Mouse (Mus musculus) cerebellum, adult 9-10 months (tissue): ENCODE measurements at regions not wholly inside any gene's neighbourhood (a gene's known extent, or its start where the extent isn't known, plus 50 kb on each side); places are given as distances from the start of the nearest gene placed in this dataset.
A peak's percentile ranks its signal among the peaks of the same experiment; 100 is the strongest.

Experiments used
- DNase-seq: peaks from one replicate; pipeline ENCODE4 v3.0.0; 2022

DNA sequence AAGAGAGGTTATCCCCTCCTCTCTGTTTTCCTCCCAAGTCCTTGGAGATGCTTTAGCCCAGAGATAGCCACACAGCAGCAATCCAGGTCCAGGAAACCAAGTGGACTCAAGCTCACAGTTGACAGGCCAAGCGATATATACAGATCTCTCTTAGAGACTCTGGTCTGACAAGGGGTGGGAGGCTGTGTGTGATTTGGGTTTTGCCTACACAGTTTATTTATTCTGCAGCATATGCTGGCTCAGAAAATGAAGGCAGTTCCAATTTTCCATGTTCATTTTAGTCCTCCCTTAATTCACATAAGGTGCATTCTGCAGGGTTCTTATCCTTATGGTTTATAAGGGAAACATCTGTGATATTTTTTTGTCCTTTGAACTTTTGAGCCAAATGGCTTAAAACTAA is 595.0 kb upstream of the Apob start:
- no peak for DNase-seq

GRCm38 (mm10) chr12:7403800-7404199 is 573.6 kb upstream of the Apob start:
- no peak for DNase-seq

- DNase-seq: no peak
Observed at GRCm38 (mm10) chr12:7411810-7412209, 565.6 kb upstream of the Apob start.

- DNase-seq: no peak
Observed at GRCm38 (mm10) chr12:7420276-7420675, 557.2 kb upstream of the Apob start.

- DNase-seq: no peak
Observed at GRCm38 (mm10) chr12:7421826-7422540, 555.5 kb upstream of the Apob start.

DNA sequence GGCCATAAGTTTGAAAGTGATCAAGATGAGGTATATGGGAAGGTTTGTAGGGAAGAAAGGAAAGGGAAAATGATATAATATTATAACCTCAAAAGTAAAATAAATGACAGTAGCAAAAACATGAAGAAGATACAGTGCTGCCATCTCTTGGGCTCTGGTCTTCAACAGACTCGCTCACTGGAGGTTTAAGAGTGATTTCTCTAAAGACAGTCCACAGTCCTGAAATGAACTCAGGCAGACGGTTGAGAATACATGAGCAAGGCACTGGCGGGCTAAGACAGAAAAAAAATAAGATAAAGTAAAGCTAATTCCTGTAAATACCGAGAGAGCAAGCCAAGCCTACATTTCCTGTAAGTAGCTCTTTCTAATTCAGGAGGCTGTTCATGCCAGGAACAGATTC is 546.5 kb upstream of the Apob start:
- DNase-seq: no peak

GRCm38 (mm10) chr12:7445238-7445637 is 532.2 kb upstream of the Apob start:
- DNase-seq: no peak

DNA sequence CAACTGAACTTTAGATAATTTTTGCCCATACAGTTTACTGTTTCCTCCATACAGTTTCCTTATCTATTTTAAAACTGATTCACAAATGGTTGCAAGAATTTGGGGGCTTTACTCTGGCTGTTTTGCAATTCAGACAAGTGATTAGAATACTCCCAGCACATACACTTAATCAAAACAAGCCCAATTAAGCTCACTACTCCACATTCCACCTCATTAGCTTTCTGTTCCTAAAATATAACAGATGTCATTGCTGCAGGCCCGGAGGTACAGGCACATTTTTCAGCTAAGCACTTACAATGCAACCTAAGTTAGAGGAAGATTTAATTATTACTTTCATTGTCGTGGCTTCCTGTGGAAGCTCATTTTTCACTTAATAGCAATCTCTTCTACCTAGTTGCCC is 526.9 kb upstream of the Apob start:
- DNase-seq: no peak

GRCm38 (mm10) chr12:7457036-7457435 is 520.4 kb upstream of the Apob start:
- DNase-seq: no peak

DNA sequence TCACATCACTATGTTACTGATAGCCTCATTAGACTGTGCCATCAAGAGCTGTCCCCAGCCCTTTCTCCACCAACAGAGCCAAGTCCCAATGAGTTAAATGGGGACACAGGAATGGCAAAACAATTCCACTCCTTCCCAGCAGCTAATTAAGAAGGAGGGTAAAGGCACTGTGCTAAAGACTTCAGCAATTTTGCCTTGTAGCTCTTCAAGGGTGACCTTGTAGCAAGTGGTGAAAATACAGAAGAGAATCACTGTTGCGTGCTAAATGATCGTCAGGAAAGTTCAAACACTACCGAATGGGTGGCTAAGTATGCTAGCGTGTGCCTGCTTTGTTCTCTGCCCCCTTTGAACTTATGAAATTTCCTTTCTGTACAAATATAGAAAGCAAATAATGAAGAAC is 519.9 kb upstream of the Apob start:
- DNase-seq: no peak

DNA sequence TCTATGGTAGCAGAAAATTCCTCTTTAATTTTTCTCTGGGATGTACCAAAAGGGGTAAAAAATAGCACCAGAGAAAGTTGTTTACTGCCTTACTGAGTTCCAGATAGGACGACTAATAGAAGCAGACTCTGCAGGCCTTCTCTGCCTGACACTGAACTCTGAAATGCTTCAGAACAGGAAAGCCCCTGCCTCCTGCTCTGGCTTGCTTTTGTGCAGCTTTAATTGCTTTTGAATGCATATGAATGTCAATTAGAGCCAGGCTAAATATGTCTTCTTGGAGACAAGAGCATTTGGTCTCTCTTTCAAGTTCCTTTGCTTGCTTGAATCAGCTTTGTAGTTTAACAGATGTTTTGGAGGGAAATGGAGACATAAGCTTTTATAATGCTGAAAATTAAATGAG is 512.5 kb upstream of the Apob start:
- DNase-seq: no peak

GRCm38 (mm10) chr12:7512579-7513248 is 464.7 kb upstream of the Apob start:
- DNase-seq: no peak

- no peak for DNase-seq
Observed at GRCm38 (mm10) chr12:7537389-7537788, 440.1 kb upstream of the Apob start.

- DNase-seq: peak; percentile 12
Observed at GRCm38 (mm10) chr12:7543281-7543981, 434.0 kb upstream of the Apob start.

GRCm38 (mm10) chr12:7548759-7549158 is 428.7 kb upstream of the Apob start:
- no peak for DNase-seq

GRCm38 (mm10) chr12:7560245-7560644 is 417.2 kb upstream of the Apob start:
- DNase-seq: no peak

GRCm38 (mm10) chr12:7576081-7576480 is 401.4 kb upstream of the Apob start:
- DNase-seq: no peak

DNA sequence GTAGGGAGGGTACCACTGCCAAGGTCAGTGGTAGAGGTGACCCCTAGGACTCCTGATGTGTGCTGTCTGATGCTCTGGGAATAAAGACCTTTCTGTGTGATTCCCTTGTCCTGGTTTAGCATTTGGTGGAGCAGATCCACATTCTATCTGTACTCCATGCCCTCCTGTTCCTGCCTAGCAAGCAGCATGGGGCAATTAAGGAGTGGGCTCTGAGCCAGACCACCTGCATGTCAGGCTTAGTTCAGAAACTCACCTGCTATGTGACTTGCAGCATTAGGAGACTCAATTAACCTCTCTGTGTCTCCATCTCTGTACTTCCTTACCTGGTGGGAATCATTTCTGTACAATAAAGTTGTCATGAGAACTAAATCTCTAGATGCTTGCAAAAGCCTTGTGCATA is 389.9 kb upstream of the Apob start:
- DNase-seq: no peak

DNA sequence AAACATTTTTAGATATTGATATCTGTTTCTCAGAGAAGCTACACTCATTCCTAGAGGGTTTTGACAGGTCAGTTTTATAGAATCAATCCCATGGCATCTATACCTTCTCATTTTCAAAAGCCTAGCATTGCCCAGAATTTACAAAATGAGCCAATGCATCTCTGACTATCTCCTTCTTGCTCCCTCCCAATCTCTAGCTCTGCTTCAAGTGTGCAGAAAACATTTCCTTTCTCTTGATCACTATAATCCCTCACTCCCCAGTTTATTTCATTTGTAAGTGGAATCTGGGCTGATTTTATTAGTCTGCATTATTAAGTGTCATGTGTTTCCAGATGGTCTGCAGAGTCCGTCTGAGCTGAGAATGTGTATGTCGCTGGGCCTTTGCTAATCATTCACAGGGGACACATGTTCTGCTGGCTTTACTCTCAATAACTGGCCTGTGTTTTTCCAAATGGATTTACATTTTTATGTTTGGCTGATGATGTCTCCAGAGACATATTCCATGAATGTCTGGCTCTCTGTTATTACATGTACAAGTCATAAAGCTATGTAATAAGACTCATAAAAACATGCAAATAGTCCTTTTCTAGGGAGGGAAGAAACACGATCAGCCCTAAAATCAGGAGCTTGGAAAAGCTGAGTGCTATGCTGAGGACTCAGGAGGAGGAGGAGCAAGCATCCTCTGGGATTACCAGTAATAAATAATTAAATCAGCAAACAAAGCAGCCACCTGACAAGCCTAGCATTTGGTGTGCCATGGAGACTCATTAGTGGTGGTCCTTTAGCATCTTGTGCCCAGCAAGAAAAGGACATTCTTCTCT is 366.0 kb upstream of the Apob start:
- DNase-seq: no peak

DNA sequence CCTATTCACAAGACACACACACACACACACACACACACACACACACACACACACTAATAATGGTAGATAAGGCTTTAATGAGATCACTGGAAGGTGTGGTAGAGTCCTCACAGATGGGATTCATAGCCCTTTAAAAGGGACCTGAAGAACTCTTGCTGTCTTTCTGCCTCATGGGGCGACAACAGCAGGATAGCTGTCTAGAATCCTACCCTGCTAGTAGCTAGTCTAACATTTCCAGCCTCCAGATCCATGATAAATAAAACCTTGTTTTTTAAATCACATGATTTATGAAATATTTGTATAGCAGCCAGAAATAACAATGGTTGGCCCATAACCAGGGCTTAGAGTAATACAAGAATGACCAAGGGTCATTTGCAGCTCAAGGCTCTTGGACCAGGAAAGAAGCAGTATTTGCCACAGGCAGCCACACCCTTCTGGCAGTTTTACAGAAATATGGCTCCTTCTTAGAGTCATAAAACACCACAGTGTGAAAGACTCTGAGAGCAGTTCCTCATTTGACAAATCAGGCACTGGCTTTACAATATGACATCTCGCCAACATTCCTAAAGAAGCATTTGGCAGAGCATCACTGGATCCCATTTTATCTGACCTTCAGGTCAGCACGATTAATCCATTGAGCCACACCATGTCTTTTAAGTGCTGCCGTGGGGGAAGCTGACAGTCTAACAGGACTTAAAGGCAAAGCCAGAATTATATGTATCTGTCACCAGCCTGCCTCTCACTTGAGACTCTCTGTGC is 340.9 kb upstream of the Apob start:
- DNase-seq: no peak

DNA sequence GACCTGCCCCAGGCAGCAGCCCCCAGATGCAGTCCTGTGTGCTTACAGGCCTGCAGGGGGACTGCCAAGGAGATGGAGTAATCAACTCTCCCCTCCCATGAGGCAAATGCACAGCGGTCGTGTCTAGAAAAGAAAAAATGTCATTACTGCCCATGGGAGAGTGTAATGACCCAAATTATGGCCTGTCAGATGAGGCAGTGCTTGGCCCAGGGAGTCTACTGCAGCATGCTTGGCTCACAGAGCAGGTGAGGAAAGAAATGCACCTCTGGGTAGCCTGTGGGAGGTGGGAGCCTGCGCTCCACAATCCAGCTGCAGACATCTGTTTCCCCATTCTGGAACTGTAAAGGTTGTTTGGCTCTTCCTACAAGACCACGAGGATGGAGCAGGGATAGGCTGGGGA is 339.8 kb upstream of the Apob start:
- no peak for DNase-seq

- DNase-seq: no peak
Observed at GRCm38 (mm10) chr12:7650851-7651250, 326.6 kb upstream of the Apob start.

- DNase-seq: no peak
Observed at GRCm38 (mm10) chr12:7662027-7662426, 315.4 kb upstream of the Apob start.
